Mouse (Mus musculus) WW6 (cell line): ENCODE measurements around the gene Sept11.

ENCODE experiments used
- DNase-seq: peaks from one replicate; pipeline ENCODE4 v3.0.0-alpha.2; 2013; ENCODE audit warnings: low read depth, low spot score

Gene Sept11

DNA sequence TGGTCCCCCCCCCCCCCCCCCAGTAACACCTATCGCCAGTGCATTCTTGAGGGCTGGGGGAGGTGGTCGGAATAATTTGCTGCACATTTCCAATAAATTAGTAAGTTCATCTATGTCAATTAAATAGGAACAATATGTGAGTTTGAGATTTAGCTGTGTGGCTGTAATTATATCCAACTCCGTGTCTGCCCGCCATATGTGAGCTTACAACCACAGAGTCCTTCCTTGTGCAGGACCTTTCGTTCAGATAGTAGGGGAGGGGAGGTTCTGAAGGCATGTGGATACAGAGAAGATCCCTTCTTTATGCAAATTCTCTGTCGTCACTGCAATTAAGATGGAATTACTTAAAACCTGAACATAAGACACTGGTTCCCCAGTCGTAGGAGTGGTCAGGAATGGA lies 2.1 kb downstream of the Sept11 start:
- no peak for DNase-seq

DNA sequence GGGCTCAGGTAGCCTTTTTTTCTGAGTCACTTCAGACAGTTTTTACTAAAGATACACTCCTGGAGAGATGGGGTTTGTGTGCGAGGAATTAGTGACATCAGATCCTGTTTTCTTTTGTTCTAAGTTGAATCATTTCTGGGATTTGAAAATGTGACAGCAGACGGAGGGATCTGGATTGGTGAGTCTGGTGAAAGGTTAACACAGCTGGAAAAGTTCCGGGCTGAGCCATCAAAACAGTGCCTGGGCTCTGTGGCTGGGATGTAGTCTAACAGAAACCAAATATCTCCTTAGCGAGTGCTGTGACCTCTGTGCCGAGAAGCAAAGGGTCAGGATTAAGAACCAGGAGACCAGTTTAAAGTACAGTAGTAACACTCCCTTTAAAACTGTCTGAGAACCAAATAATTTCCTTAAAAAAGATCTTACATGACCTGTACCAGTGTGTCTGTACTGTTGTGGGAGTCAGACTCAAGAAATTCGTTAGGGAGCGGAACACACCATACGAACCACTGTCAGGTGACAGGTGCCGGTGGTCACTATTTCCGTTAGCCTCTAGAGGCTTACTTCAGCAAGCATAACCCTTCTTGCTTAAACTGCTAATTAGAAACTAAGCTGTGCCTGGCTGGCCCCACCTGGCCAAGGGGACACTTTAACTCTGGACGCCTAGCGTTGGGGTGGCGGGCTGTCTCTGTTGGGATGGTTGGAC lies 4.1 kb downstream of the Sept11 start:
- no peak for DNase-seq

- no peak for DNase-seq
Measured at GRCm38 (mm10) chr5:93098219-93098618, 5.0 kb downstream of the Sept11 start.

DNA sequence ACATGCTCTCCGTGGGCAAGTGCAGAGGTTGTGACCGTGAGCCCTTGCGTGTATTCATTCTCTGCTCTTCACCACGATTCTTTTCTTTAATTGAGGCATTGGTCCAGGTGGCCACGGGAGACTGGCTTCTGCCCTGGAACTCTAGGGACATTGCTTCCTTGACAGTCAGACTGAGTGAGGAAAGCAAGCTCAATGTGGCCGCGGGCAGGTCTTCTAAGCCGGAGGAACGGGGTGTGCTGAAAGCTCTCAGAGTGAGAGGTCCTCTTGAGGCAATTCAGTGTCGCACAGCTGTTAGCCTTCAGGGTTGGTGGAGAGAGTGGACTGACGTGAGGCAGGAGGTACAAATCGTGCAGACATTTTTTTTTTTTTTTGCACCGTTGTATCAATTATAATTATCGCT lies 5.6 kb downstream of the Sept11 start:
- DNase-seq: no peak

- DNase-seq: no peak
Measured at GRCm38 (mm10) chr5:93100906-93101305, 7.7 kb downstream of the Sept11 start.

DNA sequence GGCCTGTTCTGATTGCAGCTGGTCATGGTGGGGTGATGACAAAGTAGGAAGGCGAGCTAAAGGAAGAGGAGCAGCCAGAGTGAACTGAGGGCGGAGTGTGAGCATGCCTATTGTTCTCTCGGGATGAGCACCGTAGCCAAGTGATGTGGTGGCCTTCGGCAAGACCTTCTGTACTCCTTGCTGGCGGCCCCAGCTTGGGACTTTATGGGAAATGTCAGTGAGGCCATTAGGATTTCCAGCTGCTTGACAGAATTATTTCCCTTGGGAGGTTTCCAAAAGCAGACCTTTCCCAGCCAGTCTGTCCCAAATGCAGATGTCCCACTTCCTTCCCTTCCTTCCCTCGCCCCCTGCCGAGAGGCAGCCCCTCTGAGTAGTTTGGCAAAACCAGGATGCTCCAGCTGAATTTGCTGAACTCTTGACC lies 8.1 kb downstream of the Sept11 start:
- no peak for DNase-seq

- no peak for DNase-seq
Measured at GRCm38 (mm10) chr5:93103603-93104002, 10.4 kb downstream of the Sept11 start.

GRCm38 (mm10) chr5:93104987-93105823 lies 12.0 kb downstream of the Sept11 start:
- DNase-seq: no peak

DNA sequence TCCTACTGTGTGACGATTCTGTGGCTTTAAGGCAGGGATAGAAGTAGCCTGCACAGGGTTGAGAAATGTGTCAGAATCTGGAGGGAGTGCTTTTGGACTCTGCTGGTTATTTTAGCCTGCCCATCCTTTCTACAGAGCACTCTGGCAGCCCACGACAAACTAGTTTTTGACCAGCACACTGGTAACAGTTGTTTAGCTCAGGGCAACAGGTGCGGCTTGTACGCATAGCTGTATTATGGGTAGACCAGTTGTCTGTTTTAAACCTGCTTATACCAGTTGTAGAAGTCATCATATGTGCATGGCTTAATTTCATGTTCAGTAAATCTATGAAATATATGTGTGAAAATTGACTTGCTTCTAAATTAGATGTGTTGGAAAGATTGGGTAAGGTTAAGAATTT lies 12.8 kb downstream of the Sept11 start:
- no peak for DNase-seq

DNA sequence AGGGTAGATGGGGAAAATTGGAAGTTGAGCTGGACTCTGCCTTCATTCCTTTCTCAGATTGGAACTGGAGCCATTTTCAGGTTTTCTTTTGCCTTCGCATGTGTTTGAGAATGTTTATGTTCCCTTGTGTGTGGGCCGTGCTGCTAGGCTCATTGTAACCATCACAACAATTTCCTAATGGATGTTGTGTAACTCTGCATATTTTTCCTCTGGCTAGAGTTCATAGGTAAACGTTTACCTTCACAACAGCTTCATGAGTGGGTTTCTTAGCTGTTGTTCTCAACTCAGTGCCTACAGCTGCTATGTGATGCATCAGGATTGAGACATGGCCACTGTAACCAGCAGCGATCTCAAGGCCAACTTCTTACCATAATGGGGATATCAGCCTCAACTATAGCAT lies 15.5 kb downstream of the Sept11 start:
- no peak for DNase-seq

- DNase-seq: no peak
Measured at GRCm38 (mm10) chr5:93109555-93109954, 16.3 kb downstream of the Sept11 start.

DNA sequence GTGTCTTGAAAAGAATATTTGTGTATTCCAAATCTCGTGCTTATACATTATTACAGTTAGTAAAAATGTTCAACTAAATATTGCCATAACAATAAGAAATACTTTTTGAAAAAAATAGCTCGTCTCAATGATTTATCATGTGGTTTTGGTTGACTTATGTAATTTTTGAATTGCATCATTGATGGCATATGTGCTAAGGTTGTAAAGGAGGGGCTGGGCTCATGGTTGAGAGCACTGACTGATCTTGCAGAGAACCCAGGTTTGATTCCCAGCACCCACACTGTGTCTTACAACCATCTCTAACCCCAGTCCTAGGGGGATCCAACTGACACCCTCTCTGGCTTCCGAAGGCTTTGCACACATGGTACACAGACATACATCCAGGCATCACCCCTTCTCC lies 19.1 kb downstream of the Sept11 start:
- DNase-seq: no peak

GRCm38 (mm10) chr5:93113517-93113916 lies 20.3 kb downstream of the Sept11 start:
- no peak for DNase-seq

DNA sequence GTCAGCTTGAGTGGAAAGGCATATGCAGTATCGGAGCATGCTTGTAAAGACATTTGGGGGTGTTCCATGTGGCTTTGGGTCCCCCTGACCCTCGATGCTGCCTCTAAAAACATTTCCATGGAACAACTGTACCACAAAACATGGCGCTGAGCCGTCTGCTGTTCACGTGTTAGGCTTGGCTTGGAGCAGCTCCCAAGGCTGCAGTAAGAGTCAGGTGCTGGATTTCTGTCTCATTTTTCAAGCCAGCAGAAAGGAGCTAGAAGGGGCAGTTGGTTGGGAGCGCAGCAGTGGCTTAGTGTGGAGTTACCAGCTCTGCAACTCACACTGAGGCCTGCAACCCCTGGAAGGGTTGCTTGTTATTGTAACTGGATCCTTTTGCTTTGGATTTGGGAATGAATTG lies 21.3 kb downstream of the Sept11 start:
- DNase-seq: no peak

DNA sequence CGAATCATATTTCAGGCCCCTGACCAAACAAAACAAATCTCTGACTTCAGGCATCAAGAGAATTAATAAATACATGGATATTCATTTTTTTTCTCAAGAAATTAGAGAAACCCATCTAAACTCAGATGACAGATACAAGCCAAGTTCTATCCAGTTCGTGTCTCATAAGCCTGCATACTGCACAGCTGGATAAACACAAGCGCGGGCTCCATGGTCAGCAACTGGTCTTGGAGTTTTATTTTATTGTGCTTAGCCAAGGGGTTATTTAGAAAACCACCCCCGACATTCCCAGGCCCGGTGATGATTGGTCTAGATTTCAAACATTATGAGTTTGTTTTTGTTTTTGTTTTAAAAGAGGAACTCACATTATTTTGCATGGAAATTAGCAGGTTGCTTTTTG lies 21.8 kb downstream of the Sept11 start:
- DNase-seq: no peak

- no peak for DNase-seq
Measured at GRCm38 (mm10) chr5:93115854-93116253, 22.6 kb downstream of the Sept11 start.

DNA sequence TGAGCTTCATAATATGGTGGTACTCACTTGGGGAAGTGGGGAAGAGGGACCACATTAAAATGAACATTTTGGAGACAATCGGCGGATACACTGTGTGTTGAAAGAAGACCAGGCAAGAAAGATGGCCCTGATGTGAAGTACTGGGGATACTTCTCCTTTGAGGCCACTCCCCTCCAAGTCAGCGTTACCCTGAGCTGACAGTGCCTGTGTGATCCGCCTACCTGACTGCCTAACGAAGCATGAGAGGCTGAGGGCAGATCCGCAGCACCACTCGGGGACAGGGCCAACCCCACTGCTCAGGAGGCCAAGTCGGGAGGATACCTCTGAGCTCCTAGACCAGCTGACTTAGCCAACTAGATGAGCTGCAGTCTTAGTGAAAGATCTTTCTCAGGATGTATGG lies 24.4 kb downstream of the Sept11 start:
- DNase-seq: no peak

- no peak for DNase-seq
Measured at GRCm38 (mm10) chr5:93121660-93122059, 28.4 kb downstream of the Sept11 start.

DNA sequence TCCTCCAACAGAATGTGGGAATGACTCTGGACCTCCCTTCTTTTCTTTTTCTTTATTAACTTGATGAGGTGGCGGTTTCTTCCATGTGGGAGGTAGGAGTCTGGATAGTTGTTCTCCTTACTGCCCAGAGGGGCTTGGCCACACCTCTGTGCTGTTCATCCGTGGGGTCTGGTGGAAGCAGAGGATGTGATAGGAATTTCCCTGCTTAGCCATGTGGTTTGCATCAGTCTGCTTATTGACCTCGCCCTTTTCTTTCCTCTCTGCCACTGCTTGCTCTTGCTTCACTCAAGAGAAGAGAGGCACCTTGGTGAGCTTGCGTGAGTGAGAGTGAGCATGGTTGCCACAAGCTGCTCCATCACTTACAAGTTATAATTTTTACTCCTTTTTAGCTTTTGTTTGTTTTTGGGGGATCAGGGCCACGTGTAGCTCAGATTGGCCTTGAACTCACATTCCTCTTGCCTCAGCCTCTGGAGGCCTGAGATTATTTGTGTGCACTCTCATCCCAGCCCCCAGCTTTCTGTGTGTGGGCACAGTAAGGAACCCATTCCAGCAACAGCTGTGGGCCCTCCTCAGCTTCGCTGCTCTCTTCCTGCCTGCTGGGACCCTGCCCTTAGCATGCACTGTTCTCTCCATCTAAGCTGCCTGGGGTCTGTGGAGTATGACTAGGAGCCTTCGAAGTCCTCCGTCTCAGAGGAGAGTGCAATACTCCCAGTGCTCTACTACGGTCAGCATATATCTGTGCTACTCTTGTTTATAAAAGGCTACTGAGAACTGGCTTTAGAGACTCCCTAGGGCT lies 31.0 kb downstream of the Sept11 start:
- no peak for DNase-seq

- no peak for DNase-seq
Measured at GRCm38 (mm10) chr5:93125325-93125724, 32.1 kb downstream of the Sept11 start.

DNA sequence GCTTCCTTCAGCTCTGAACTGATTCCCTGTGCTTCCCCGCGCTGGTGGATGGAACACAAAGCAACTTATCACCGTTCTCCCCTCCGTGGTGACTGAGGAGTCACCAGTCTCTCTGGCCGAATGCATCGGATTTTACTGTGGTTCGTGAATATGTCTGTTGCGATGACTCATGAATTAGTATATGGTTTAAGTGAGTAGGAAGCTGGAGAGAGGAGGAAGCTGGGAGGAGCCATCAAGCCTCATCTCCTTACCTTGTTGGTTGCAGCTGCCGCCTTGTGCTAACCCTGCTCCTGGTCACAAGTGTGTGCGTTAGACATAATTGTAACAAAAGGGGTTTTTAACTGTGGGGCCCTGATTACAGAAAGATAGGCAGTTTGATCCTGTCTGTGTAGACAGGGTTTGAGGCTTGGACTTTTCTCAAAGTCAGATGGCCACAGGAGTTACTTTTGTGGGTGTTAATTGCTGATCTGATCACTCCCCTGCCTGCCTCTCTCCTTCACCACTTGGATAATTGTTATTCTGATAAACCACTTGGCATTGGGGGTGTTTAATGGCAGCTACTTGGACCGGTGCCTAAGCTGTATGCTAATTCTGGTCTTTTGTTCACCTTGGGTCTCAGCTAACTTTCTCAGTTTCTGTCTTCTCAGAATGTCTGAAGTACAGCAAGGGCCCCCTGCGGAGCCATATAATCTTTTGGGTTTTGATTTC lies 33.1 kb downstream of the Sept11 start:
- peak; percentile 31 for DNase-seq
